Mouse (Mus musculus): Measurements from ENCODE around the gene Rab11a.

Rab11a gene

DNA sequence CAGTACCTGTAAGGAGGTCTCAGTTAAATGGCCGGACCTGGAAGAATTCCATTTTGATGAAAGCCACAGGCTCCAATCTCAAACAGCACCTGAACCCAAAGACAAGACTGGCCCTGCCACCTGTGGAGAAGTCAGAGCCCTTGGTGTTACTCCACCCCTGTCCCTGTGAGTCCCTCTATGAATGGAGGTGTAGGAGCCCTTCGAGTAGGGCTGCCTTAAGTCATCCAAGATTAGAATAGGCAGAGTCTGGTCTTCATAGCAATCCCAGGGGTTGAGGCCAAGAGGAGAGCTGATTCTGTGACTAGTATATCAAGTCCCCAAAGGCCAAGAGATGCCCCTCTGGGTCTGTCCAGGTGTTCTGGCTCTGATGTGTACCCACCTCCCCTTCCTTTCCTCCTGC, 46.8 kb downstream of the Rab11a start:
- DNase-seq = no peak

DNA sequence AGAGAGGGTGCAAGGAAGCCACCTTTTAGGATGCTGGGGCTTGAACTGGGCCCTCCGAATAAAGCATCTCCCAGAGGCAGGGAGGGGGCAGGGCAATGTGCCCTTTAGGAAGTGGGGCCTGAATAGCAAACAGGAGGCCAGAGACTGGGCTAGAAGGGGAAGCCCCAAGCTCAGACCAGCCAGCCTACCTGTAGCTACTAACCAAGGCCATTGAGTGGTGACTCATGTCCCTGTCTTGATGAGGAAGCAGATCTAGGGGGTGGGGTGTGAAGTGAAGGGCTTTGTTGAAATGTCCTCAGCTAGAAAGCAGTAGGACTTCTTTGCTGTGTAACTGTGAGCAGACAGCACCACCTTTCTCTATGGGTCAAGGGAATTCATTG, 49.6 kb downstream of the Rab11a start:
- no peak for DNase-seq

- DNase-seq = peak in 1 of 2 experiments; percentile 25
These were observed 50.2 kb downstream of the Rab11a start for GRCm38 (mm10) chr9:64687122-64688014.

DNA sequence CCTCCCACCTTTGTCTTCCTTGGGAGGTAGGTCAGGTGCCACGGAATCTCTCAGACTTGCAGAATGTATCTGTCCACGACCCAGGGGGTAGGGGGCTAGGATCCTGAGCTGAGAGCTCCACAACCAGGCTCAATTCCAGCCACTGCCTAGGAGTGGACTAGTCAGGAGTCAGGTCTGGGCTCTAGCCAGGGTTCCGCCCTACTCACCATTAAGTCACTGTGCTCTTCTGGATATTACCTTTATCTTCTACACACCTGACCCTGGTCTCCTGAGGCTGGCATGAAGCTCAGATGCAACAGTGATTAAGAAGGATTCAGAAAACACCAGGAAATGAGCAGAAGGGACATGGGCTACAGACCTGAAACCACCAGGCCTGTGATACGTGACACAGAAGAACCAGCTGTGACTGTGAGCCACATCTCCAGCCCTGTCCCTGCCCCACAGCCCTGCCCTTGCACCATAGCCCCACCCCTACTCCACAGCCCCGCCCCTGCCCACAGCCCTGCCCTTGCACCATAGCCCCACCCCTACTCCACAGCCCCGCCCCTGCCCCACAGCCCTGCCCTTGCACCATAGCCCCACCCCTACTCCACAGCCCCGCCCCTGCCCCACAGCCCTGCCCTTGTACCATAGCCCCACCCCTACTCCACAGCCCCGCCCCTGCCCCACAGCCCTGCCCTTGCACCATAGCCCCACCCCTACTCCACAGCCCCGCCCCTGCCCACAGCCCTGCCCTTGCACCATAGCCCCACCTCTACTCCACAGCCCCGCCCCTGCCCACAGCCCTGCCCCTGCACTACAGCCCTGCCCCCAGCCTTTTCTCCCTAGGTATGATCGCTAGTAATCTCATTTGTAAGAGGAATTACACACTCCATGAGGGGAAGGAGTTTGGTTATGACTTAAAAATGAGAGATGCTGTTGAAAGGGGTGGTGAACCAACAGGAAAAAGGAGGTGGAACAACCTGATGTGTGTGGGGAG, 65.9 kb downstream of the Rab11a start:
- peak in 1 of 2 experiments; percentile 43 for DNase-seq

DNA sequence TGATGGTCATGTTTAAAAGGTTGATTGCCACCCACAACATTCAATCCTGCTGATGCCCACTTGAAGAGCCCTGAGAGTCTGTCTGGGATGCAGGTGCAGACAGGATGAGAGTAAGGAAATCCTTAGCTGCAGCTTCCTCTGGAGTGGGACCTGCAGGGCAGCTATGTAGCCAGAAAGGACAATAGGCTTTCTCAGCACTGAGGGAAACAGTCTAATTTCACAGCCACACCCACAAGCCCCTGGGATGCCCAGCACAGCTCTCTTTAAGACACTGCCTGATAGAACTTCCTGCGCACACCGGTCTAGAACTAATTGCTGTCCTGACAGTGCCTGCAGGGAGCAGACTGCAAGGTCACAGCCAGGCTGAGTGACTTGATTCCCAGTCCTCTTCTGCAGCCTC, 69.6 kb downstream of the Rab11a start:
- no peak for DNase-seq

GRCm38 (mm10) chr9:64667513-64667912, 70.0 kb downstream of the Rab11a start:
- DNase-seq = peak; percentile 24 to 53

- peak in 1 of 2 experiments; percentile 71 for DNase-seq
These were observed 71.0 kb downstream of the Rab11a start for GRCm38 (mm10) chr9:64666549-64666948.

Data from kidney, postnatal 36 days (tissue).